Mouse (Mus musculus): Measurements from ENCODE around the gene Gm21708. TPM values are rescaled to one million over a fixed set of nuclear protein-coding genes. Genes with fewer than 3 reads are reported as not detected.
"Not testable (repeated sequence)": the region's sequence is repeated elsewhere in the genome, so short reads cannot be mapped to it uniquely, and the experiment has no call there.

Gm21708 gene
- not detected in 2 replicates for polyA plus RNA-seq (2015; fragmentation: Nextera tagmentation; extraction: Ambion mirVana)

DNA sequence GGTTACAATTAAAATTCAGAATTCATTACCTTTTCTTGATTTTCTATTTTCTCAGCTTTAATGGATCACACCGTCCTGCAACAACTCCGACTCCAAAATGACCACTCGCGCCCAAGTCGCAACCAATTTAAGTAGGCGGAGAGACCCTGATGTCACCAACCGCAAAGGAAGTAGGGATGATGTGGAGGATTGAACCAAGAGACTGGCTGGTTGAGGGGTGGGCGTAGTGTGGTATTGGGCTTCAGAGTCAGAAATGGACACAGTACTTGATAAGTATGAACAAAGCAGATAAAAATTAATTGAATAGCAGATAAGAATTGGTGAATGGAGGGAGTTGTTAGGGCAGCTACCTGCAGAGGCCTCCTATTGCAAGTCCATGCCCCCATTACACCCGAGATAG, at the start of gene Gm21708, which contains the start of gene Gm21704:
Gm21708 (minus strand) TSS at position 101 of the 400 bp plus-strand sequence.
Gm21704 (minus strand) TSS at position 101 of the 400 bp plus-strand sequence.
- H3K4me3 ChIP-seq; H3K9ac ChIP-seq; ATAC-seq (ENCODE audit: low FRiP score, low read depth); H3K4me1 ChIP-seq (replicated peaks); H3K27me3 ChIP-seq; H3K9me3 ChIP-seq; H3K36me3 ChIP-seq; H3K4me2 ChIP-seq; H3K27ac ChIP-seq (replicated peaks): not testable (repeated sequence)
- WGBS, result no CpG with 5 or more reads among the region's 9 CpGs

Other genes with a start within 250 kb of the Gm21708 start
- not detected in 2 replicates for gene Gm21677, start 103.7 kb downstream of the Gm21708 start, polyA plus RNA-seq (2015; fragmentation: Nextera tagmentation; extraction: Ambion mirVana)
- not detected in 2 replicates for gene Gm21693, start 64.8 kb downstream of the Gm21708 start, polyA plus RNA-seq (2015; fragmentation: Nextera tagmentation; extraction: Ambion mirVana)
- gene Gm21704, start within 50 bp of the Gm21708 start, polyA plus RNA-seq (2015; fragmentation: Nextera tagmentation; extraction: Ambion mirVana), result not detected in 2 replicates